In genomic region chr12:103376124-103376523, GRCm38 (mm10) we compare ENCODE assay signal across 12 mouse cellular contexts. TPM values are rescaled to one million over a fixed set of nuclear protein-coding genes. Genes with fewer than 3 reads are reported as not detected.
DNase-seq lines count a peak whose midpoint lies in the region; ATAC-seq and TF ChIP-seq lines count a peak whose summit lies in the region.
"Had no signal": no experiment of that assay in that cellular context is flagged by ENCODE, and none has a peak within 500 bp of the region (broad histone marks: within the 10 kb centered on the region; RNA-seq: fewer than 3 reads in every experiment).

No protein-coding gene starts in this region.

- 61% methylated on average over 5 of the region's 5 CpGs for WGBS in lung, embryonic 14.5 days
- WGBS in forebrain, postnatal 0 days: 35% methylated on average over 5 of the region's 5 CpGs

- peak; percentile 19; the same call in 1 of the 2 replicates for ATAC-seq in lung, embryonic 14.5 days (ENCODE audit: insufficient read depth)
- ATAC-seq in forebrain, postnatal 0 days: peak; percentile 77
- ATAC-seq: activated CD4-positive, CD25-positive, alpha-beta regulatory T cell, adult 4 months; intestine, embryonic 16.5 days had no signal

- H3K9ac ChIP-seq in lung, embryonic 14.5 days: no peak overlapping the region
- no peak overlapping the region for H3K9ac ChIP-seq in forebrain, postnatal 0 days
- H3K9ac ChIP-seq: heart, embryonic 15.5 days had no signal

- H3K4me1 ChIP-seq in lung, embryonic 14.5 days (ENCODE audit: insufficient read depth): no peaks in the 10 kb centered on the region
- no peaks in the 10 kb centered on the region for H3K4me1 ChIP-seq in forebrain, postnatal 0 days (ENCODE audit: insufficient read depth)
- H3K4me1 ChIP-seq: limb, embryonic 10.5 days had no signal

- no peak for DNase-seq in lung, embryonic 14.5 days
- no peak for DNase-seq in lung, postnatal 10 days
- peak; percentile 62 for DNase-seq in forebrain, postnatal 0 days
- DNase-seq in layer of hippocampus, postnatal 36 days: peak; percentile 75 to 76
- DNase-seq in right cerebral cortex, postnatal 10 days (ENCODE audit: low spot score in 2 of 2): peak; percentile 69 to 75
- no peak for DNase-seq in urinary bladder, adult 18-20 months (ENCODE audit: low spot score in 2 of 2)
- no peak for DNase-seq in heart, adult 8-10 months (ENCODE audit: low spot score)
- DNase-seq: lung, adult 18-20 months had no signal

- H3K36me3 ChIP-seq in lung, embryonic 14.5 days (ENCODE audit: insufficient read depth): no peaks in the 10 kb centered on the region
- no peaks in the 10 kb centered on the region for H3K36me3 ChIP-seq in forebrain, postnatal 0 days (ENCODE audit: insufficient read depth)
- H3K36me3 ChIP-seq: heart, embryonic 15.5 days; limb, embryonic 10.5 days had no signal

- no peak overlapping the region for H3K4me2 ChIP-seq in lung, embryonic 14.5 days
- H3K4me2 ChIP-seq in forebrain, postnatal 0 days (ENCODE audit: low read depth): no peak overlapping the region
- H3K4me2 ChIP-seq: heart, embryonic 15.5 days had no signal

- no peaks in the 10 kb centered on the region for H3K27me3 ChIP-seq in lung, embryonic 14.5 days (ENCODE audit: insufficient read depth, low read length)
- no peaks in the 10 kb centered on the region for H3K27me3 ChIP-seq in forebrain, postnatal 0 days (ENCODE audit: insufficient read depth, low read length)
- H3K27me3 ChIP-seq: heart, embryonic 15.5 days had no signal

- no peak overlapping the region for H3K27ac ChIP-seq in lung, embryonic 14.5 days (ENCODE audit: low read depth)
- H3K27ac ChIP-seq in forebrain, postnatal 0 days (ENCODE audit: low read depth, low read length): no peak overlapping the region
- H3K27ac ChIP-seq: heart, embryonic 15.5 days; limb, embryonic 10.5 days had no signal

- no peak overlapping the region for H3K4me3 ChIP-seq in lung, embryonic 14.5 days (ENCODE audit: low read depth, low read length)
- no peak overlapping the region for H3K4me3 ChIP-seq in forebrain, postnatal 0 days (ENCODE audit: low read depth, low read length)
- H3K4me3 ChIP-seq: heart, embryonic 15.5 days; limb, embryonic 10.5 days had no signal

- H3K9me3 ChIP-seq in lung, embryonic 14.5 days (ENCODE audit: low read depth, low read length): no peaks in the 10 kb centered on the region
- no peaks in the 10 kb centered on the region for H3K9me3 ChIP-seq in forebrain, postnatal 0 days (ENCODE audit: low read length)
- H3K9me3 ChIP-seq: heart, embryonic 15.5 days; limb, embryonic 10.5 days had no signal

- no peak for TF ChIP-seq CTCF in lung, embryonic 14.5 days (IDR thresholded peaks at IDR 0.05; ENCODE audit: low read depth)
- TF ChIP-seq CTCF in forebrain, postnatal 0 days (IDR thresholded peaks at IDR 0.05; ENCODE audit: low read depth): no peak

RNA-seq across cellular contexts. Expression of gene Otub2, which starts 12.4 kb away (rescaled TPM):
- polyA plus RNA-seq in lung, embryonic 14.5 days (2014; fragmentation: Nextera tagmentation; extraction: Ambion mirVana): 8.3 and 8.5 TPM in 2 replicates
- 22.2 and 26.5 TPM in 2 replicates for total RNA-seq in forebrain, postnatal 0 days (2014; rRNA removed)
- polyA plus RNA-seq in forebrain, postnatal 0 days (2015; fragmentation: Nextera tagmentation; extraction: Ambion mirVana): 18.9 and 21.3 TPM in 2 replicates
- 10 to 100 TPM; 49.7 to 53.9 TPM for total RNA-seq in layer of hippocampus, postnatal 36 days (2021)
- 1 to 10 TPM; 2.5 to 4.2 (median 3.5) TPM for total RNA-seq in heart, adult 8-10 months (2022)

RNA-seq across cellular contexts. Expression of gene Asb2, which starts 20.3 kb away (rescaled TPM):
- polyA plus RNA-seq in lung, embryonic 14.5 days (2014; fragmentation: Nextera tagmentation; extraction: Ambion mirVana): 4.5 and 7.8 TPM in 2 replicates
- total RNA-seq in forebrain, postnatal 0 days (2014; rRNA removed): 1.6 and 2.1 TPM in 2 replicates
- 1.5 and 1.6 TPM in 2 replicates for polyA plus RNA-seq in forebrain, postnatal 0 days (2015; fragmentation: Nextera tagmentation; extraction: Ambion mirVana)
- 1 to 10 TPM; 1.6 to 1.7 TPM for total RNA-seq in layer of hippocampus, postnatal 36 days (2021)
- 100 to 1,000 TPM; 485 to 583 (median 548) TPM for total RNA-seq in heart, adult 8-10 months (2022)

RNA-seq across cellular contexts. Expression of gene 9330161L09Rik, which starts 31.5 kb away (rescaled TPM):
- 0.51 and 0.62 TPM in 2 replicates for polyA plus RNA-seq in lung, embryonic 14.5 days (2014; fragmentation: Nextera tagmentation; extraction: Ambion mirVana)
- total RNA-seq in forebrain, postnatal 0 days (2014; rRNA removed): 5.1 and 11.8 TPM in 2 replicates
- 0.82 and 1.3 TPM in 2 replicates for polyA plus RNA-seq in forebrain, postnatal 0 days (2015; fragmentation: Nextera tagmentation; extraction: Ambion mirVana)
- total RNA-seq in layer of hippocampus, postnatal 36 days (2021): 1 to 10 TPM; 2.5 to 3.3 TPM
- 1 to 10 TPM in 3 of 4 experiments, under 1 TPM in 1; 0.41 to 1.8 (median 1.2) TPM for total RNA-seq in heart, adult 8-10 months (2022)

RNA-seq across cellular contexts. Expression of gene Ddx24, which starts 49.5 kb away (rescaled TPM):
- 78.6 and 89.0 TPM in 2 replicates for polyA plus RNA-seq in lung, embryonic 14.5 days (2014; fragmentation: Nextera tagmentation; extraction: Ambion mirVana)
- 140 and 175 TPM in 2 replicates for total RNA-seq in forebrain, postnatal 0 days (2014; rRNA removed)
- 169 and 173 TPM in 2 replicates for polyA plus RNA-seq in forebrain, postnatal 0 days (2015; fragmentation: Nextera tagmentation; extraction: Ambion mirVana)
- 100 to 1,000 TPM; 213 to 224 TPM for total RNA-seq in layer of hippocampus, postnatal 36 days (2021)
- 10 to 100 TPM; 88.5 to 95.6 (median 91.7) TPM for total RNA-seq in heart, adult 8-10 months (2022)

RNA-seq across cellular contexts. Expression of gene Ifi27, which starts 57.9 kb away (rescaled TPM):
- 30.9 and 35.1 TPM in 2 replicates for polyA plus RNA-seq in lung, embryonic 14.5 days (2014; fragmentation: Nextera tagmentation; extraction: Ambion mirVana)
- 13.2 and 19.1 TPM in 2 replicates for total RNA-seq in forebrain, postnatal 0 days (2014; rRNA removed)
- 22.1 and 26.5 TPM in 2 replicates for polyA plus RNA-seq in forebrain, postnatal 0 days (2015; fragmentation: Nextera tagmentation; extraction: Ambion mirVana)
- total RNA-seq in layer of hippocampus, postnatal 36 days (2021): 10 to 100 TPM; 90.9 to 99.0 TPM
- total RNA-seq in heart, adult 8-10 months (2022): 10 to 100 TPM; 45.0 to 62.7 (median 52.4) TPM

Comparison
In these comparisons a context has a peak if more than half of its experiments do, and no peak if none do; other contexts are left out.
1. DNase-seq: peak in forebrain, postnatal 0 days (single experiment), layer of hippocampus, postnatal 36 days (2 of 2) and right cerebral cortex, postnatal 10 days (2 of 2); none in lung, embryonic 14.5 days (single experiment), lung, postnatal 10 days (single experiment), urinary bladder, adult 18-20 months (0 of 2) and heart, adult 8-10 months (single experiment).
2. RNA of gene Asb2, which starts 20.3 kb away (total RNA-seq): 485 to 583 TPM in heart, adult 8-10 months; 1.6 to 1.7 TPM in layer of hippocampus, postnatal 36 days and 1.6 to 2.1 TPM in forebrain, postnatal 0 days; every median in the first group is over 100 times any median in the second.